Mouse (Mus musculus) ES-Bruce4 (cell line): ENCODE measurements at regions not wholly inside any gene's neighbourhood (a gene's known extent, or its start where the extent isn't known, plus 50 kb on each side); places are given as distances from the start of the nearest gene placed in this dataset.

ENCODE experiments used
- H3K27ac ChIP-seq: 2 replicates; pipeline ENCODE4 v1.5.1; 2012; ENCODE audit warnings: low read length, inconsistent platforms; ENCODE audit not compliant: insufficient read depth
- H3K27me3 ChIP-seq: 2 replicates; pipeline ENCODE4 v1.6.1; 2012; ENCODE audit warnings: mild to moderate bottlenecking, low read length, inconsistent platforms; ENCODE audit not compliant: control insufficient read depth, poor library complexity, insufficient read depth, severe bottlenecking
- H3K36me3 ChIP-seq: 2 replicates; pipeline ENCODE4 v1.6.1; 2012; ENCODE audit warnings: inconsistent platforms, mild to moderate bottlenecking, low read length, moderate library complexity; ENCODE audit not compliant: control insufficient read depth, poor library complexity, insufficient read depth, severe bottlenecking
- H3K4me1 ChIP-seq: one replicate; pipeline ENCODE4 v1.8.1; 2011; ENCODE audit warnings: low read length; ENCODE audit not compliant: control insufficient read depth, insufficient read depth
- H3K4me3 ChIP-seq: 2 replicates; pipeline ENCODE4 v1.5.1; 2011; ENCODE audit warnings: low read depth, mild to moderate bottlenecking, low read length
- H3K9ac ChIP-seq: 2 replicates; pipeline ENCODE4 v1.6.1; 2012; ENCODE audit warnings: low read depth, mild to moderate bottlenecking, inconsistent platforms; ENCODE audit not compliant: poor library complexity, severe bottlenecking
- H3K9me3 ChIP-seq: replicated peaks from 2 replicates; pipeline ENCODE4 v1.6.1; 2012; ENCODE audit warnings: mild to moderate bottlenecking, low read length, inconsistent platforms; ENCODE audit not compliant: control insufficient read depth, poor library complexity, insufficient read depth, severe bottlenecking
- CTCF ChIP-seq: IDR thresholded peaks from one replicate; pipeline ENCODE4 v1.8.1; 2011; ENCODE audit warnings: low read depth, low read length
- EP300 ChIP-seq: IDR thresholded peaks from 2 replicates; pipeline ENCODE4 v1.6.1; 2011; ENCODE audit warnings: low read depth, low read length; ENCODE audit not compliant: insufficient read depth
- POLR2A ChIP-seq: IDR thresholded peaks from one replicate; pipeline ENCODE4 v1.8.1; 2011; ENCODE audit warnings: low read length; ENCODE audit not compliant: insufficient read depth

- H3K4me3 ChIP-seq: no peak overlapping the region
- no peaks in the 10 kb centered on the region for H3K9me3 ChIP-seq
- no peaks in the 10 kb centered on the region for H3K4me1 ChIP-seq
- no peaks in the 10 kb centered on the region for H3K27me3 ChIP-seq
- no peaks in the 10 kb centered on the region for H3K36me3 ChIP-seq
- H3K27ac ChIP-seq: no peak overlapping the region
- TF ChIP-seq CTCF: peak; percentile 23
- TF ChIP-seq EP300: no peak
- no peak overlapping the region for H3K9ac ChIP-seq
Observed at GRCm38 (mm10) chr13:53665592-53665991, 192.7 kb upstream of the Msx2 start.

GRCm38 (mm10) chr13:53664631-53665230 is 191.9 kb upstream of the Msx2 start:
- Histone ChIP-seq H3K27me3 (no peaks in the 10 kb centered on the region), H3K4me1 (no peaks in the 10 kb centered on the region)

GRCm38 (mm10) chr13:53652826-53653225 is 180.0 kb upstream of the Msx2 start:
- H3K4me1 ChIP-seq: no peaks in the 10 kb centered on the region
- no peaks in the 10 kb centered on the region for H3K36me3 ChIP-seq
- H3K27ac ChIP-seq: no peak overlapping the region
- no peak overlapping the region for H3K4me3 ChIP-seq
- H3K9me3 ChIP-seq: no peaks in the 10 kb centered on the region
- H3K9ac ChIP-seq: no peak overlapping the region
- TF ChIP-seq CTCF (no peak), POLR2A (no peak), EP300 (no peak)
- no peaks in the 10 kb centered on the region for H3K27me3 ChIP-seq

More at GRCm38 (mm10) chr13:53664631-53665230, 191.9 kb upstream of the Msx2 start:
- Histone ChIP-seq H3K9me3 (no peaks in the 10 kb centered on the region), H3K4me3 (no peak overlapping the region), H3K36me3 (no peaks in the 10 kb centered on the region), H3K9ac (no peak overlapping the region), H3K27ac (no peak overlapping the region)
- TF ChIP-seq EP300: no peak
- no peak for TF ChIP-seq POLR2A
- no peak for TF ChIP-seq CTCF

GRCm38 (mm10) chr13:53648353-53648752 is 175.5 kb upstream of the Msx2 start:
- H3K9ac ChIP-seq: no peak overlapping the region
- no peak overlapping the region for H3K4me3 ChIP-seq
- H3K36me3 ChIP-seq: no peaks in the 10 kb centered on the region
- TF ChIP-seq POLR2A: no peak
- TF ChIP-seq EP300: no peak
- no peak for TF ChIP-seq CTCF
- H3K9me3 ChIP-seq: no peaks in the 10 kb centered on the region
- H3K4me1 ChIP-seq: no peaks in the 10 kb centered on the region
- no peak overlapping the region for H3K27ac ChIP-seq
- H3K27me3 ChIP-seq: no peaks in the 10 kb centered on the region; the same call in 1 of the 2 replicates

GRCm38 (mm10) chr13:53642557-53642956 is 169.7 kb upstream of the Msx2 start:
- H3K9me3 ChIP-seq: no peaks in the 10 kb centered on the region
- H3K27me3 ChIP-seq: no peaks in the 10 kb centered on the region; the same call in 1 of the 2 replicates
- no peak overlapping the region for H3K4me3 ChIP-seq
- no peak overlapping the region for H3K9ac ChIP-seq
- no peak overlapping the region for H3K27ac ChIP-seq
- TF ChIP-seq EP300 (no peak), CTCF (no peak), POLR2A (no peak)
- no peaks in the 10 kb centered on the region for H3K36me3 ChIP-seq
- H3K4me1 ChIP-seq: no peaks in the 10 kb centered on the region

- Histone ChIP-seq H3K4me3 (no peak overlapping the region), H3K27ac (no peak overlapping the region), H3K36me3 (no peaks in the 10 kb centered on the region), H3K27me3 (no peaks in the 10 kb centered on the region; the same call in 1 of the 2 replicates), H3K4me1 (no peaks in the 10 kb centered on the region), H3K9ac (no peak overlapping the region), H3K9me3 (no peaks in the 10 kb centered on the region)
- TF ChIP-seq POLR2A (no peak), CTCF (no peak), EP300 (no peak)
Observed at GRCm38 (mm10) chr13:53639584-53639983, 166.7 kb upstream of the Msx2 start.
